Mouse (Mus musculus) testis, postnatal 14 days (tissue): ENCODE data around the gene Tulp1.
A peak's percentile ranks its signal among the peaks of the same experiment; 100 is the strongest.

Source experiments
- DNase-seq: peaks from one replicate; pipeline ENCODE4 v3.0.0; 2021; ENCODE audit warnings: low spot score

The Tulp1 gene

GRCm38 (mm10) chr17:28313212-28313879 lies 51.7 kb downstream of the Tulp1 start, which contains the start of gene Fance:
Gene Fance (plus strand): TSS chr17:28313519.
- DNase-seq = peak; percentile 97

- no peak for DNase-seq
These were observed 52.5 kb downstream of the Tulp1 start for GRCm38 (mm10) chr17:28312232-28313211.

- DNase-seq = no peak
These were observed 53.5 kb downstream of the Tulp1 start for GRCm38 (mm10) chr17:28311366-28312132.

- DNase-seq = no peak
These were observed 54.2 kb downstream of the Tulp1 start for GRCm38 (mm10) chr17:28310831-28311230.

- peak; percentile 68 for DNase-seq
These were observed 56.5 kb downstream of the Tulp1 start for GRCm38 (mm10) chr17:28308297-28309195.

GRCm38 (mm10) chr17:28305172-28305571 lies 59.9 kb downstream of the Tulp1 start:
- DNase-seq = no peak
